Mouse (Mus musculus) layer of hippocampus, postnatal 14 days (tissue): ENCODE measurements around the gene Tmem54. TPM values are rescaled to one million over a fixed set of nuclear protein-coding genes. Genes with fewer than 3 reads are reported as not detected.

Experiments used
- DNase-seq, 2 experiments: peaks; one replicate each; pipeline ENCODE4 v3.0.0; 2021 to 2022; ENCODE audit warnings: low spot score in 2 of 2, mixed read lengths in 1 of 2
- total RNA-seq, 2 experiments: library from RNA; stranded (reverse); gene quantifications; 2 replicates each; pipeline ENCODE4 v1.2.3; 2021

Gene Tmem54
- total RNA-seq, 2 experiments from 2014 or later = not detected

- DNase-seq = no peak
Observed at GRCm38 (mm10) chr4:129146392-129146791, 41.0 kb downstream of the Tmem54 start.

DNA sequence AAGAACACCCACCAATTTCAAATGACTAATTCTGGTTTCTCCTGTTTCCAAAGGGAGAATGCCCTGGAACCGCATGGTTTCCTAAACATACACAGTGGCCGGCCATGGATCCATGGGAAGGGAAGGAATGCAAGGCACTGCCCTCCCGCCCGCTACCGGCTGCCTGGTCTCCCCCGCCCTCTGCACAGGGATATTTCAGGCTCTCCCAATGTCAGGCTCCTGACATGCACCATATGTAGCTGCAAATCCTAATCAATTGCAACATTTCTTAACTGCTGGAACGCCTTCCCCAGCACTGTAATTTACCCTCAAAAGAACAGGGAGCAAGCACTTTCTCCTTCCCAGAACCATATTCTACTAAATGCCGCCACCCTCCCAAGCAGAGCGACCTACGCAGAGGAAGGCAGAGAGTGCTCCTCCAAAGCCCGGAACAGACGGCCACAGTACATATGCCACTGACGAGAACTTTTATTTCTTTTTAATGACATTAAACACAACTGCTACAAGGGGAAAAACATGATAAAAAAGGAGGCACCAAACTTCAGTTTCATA lies 42.3 kb downstream of the Tmem54 start:
- DNase-seq = no peak

- DNase-seq = no peak
Observed at GRCm38 (mm10) chr4:129149321-129149720, 44.0 kb downstream of the Tmem54 start.

DNA sequence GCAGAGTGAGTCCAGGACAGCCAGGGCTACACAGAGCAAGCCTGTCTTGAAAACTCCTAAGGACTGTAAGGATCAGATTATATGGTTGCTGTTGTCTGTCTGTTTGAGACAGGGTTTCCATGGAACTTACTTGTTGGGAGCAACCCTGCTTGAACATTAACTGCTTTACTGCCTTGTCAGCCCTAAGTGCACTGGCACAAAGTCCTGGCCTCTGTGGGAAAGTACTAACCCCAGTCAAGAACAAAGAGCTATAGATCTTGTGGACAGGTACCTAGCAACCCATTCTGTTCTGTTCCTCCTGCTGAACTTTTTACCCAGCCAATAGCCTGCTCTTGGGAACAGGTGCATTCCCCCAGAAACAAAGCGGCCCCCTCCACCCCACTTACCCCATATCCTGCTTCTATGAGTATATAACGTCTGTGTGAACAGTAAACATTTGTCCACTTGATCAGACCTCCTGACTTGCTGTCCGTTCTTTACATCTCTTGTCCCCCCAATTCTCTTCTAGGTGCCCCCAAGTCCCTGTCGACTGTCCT lies 46.0 kb downstream of the Tmem54 start:
- no peak for DNase-seq

- DNase-seq = no peak
Observed at GRCm38 (mm10) chr4:129157541-129157940, 52.2 kb downstream of the Tmem54 start.

DNA sequence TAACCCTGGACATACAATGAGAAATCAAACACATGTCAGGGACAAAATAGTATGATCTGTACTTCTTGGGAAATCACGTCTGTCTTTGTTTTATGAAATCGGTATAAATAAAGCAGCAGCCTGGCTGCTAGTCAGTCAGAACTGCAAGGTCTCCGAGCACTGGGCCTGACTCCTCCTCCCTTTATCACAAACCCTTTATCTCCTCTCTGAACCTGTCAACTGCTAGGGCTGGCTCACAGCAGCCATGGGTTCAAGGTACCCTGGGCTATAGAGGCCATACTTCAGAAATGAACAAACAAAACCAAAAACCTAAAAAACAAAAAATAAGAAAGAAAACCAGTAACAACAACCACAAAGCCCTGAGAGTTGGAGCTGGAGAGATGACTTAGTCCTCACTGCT lies 53.2 kb downstream of the Tmem54 start:
- no peak for DNase-seq

GRCm38 (mm10) chr4:129161076-129161475 lies 55.7 kb downstream of the Tmem54 start:
- no peak for DNase-seq

Other genes starting within 250 kb of the Tmem54 start
- 10 to 100 TPM; 17.8 to 19.5 TPM for gene Trim62, start 222.0 kb upstream of the Tmem54 start, total RNA-seq
- gene Azin2, start 143.1 kb upstream of the Tmem54 start, total RNA-seq = 10 to 100 TPM; 31.1 to 33.6 TPM
- gene Ak2, start 113.6 kb upstream of the Tmem54 start, total RNA-seq = 10 to 100 TPM; 26.1 to 28.8 TPM
- gene Rnf19b, start 47.3 kb upstream of the Tmem54 start, total RNA-seq = 10 to 100 TPM; 51.9 to 54.0 TPM
- gene Hpca, start 16.5 kb downstream of the Tmem54 start, total RNA-seq = 1,000 to 10,000 TPM; 1,833 to 1,912 TPM
- 10 to 100 TPM; 70.9 to 75.6 TPM for gene Fndc5, start 31.5 kb downstream of the Tmem54 start, total RNA-seq
- 10 to 100 TPM; 32.3 to 37.9 TPM for gene S100pbp, start 84.2 kb downstream of the Tmem54 start, total RNA-seq
- 100 to 1,000 TPM in 1 of 2 experiments, 10 to 100 TPM in 1; 96.1 to 101 TPM for gene Yars, start 84.2 kb downstream of the Tmem54 start, total RNA-seq
- gene C77080, start 155.9 kb downstream of the Tmem54 start, total RNA-seq = 10 to 100 TPM; 10.7 to 11.7 TPM
- gene Sync, start 182.1 kb downstream of the Tmem54 start, total RNA-seq = 1 to 10 TPM; 1.2 TPM
- 100 to 1,000 TPM; 130 to 131 TPM for gene Rbbp4, start 229.8 kb downstream of the Tmem54 start, total RNA-seq
- gene Zbtb8os, start 230.1 kb downstream of the Tmem54 start, total RNA-seq = 10 to 100 TPM; 23.7 to 26.3 TPM